Mouse (Mus musculus): ENCODE results near the gene Nup210. TPM values are rescaled to one million over a fixed set of nuclear protein-coding genes. Genes with fewer than 3 reads are reported as not detected.

Gene Nup210
- polyA plus RNA-seq, 1 experiment from 2014 or later = 2.8 TPM

DNA sequence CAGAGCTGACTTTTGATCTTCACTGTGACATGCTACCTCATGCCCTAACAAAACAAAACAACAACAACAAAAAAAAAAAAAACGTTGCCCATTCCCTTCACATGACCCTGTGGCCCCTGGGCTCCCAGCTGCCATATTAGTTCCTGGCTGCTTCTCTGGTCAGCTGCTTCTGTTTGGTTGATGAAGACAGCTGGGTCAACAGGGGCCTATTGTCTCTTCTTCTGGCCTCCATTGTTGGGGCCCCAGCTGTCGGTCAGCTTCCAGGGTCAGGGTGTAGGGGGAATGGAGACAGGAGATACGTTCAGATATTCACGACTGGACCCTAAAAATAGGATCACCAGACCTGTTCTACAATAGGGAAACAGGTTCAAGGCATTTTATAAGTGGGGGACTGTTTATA lies 39.4 kb upstream of the Nup210 start:
- peak overlapping the region; percentile 92 for H3K4me2 ChIP-seq (replicated peaks; ENCODE audit: low read depth)
- H3K4me3 ChIP-seq (ENCODE audit: low read depth, low read length) = peak overlapping the region; percentile 65

DNA sequence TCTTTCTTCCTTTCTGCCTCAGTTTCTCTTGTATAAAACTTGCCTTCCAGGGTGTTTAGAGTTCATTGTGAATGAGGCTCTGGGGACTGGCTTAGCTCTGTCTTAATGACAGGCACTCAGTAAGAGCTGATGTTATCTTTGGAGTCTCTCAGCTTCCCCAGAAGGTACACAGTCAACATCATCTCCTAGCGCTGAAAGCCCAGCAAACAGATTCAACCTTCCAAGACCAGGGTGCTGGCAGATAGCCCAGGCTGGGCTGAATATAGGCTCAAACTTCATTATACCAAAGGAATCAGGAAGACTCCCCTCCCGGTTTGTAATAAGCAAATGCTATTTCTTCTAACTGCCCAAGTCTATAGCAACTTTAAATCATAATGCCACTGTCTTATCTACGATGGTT lies 38.7 kb upstream of the Nup210 start:
- H3K9me3 ChIP-seq (ENCODE audit: control insufficient read depth) = no peaks in the 10 kb centered on the region
- H3K9ac ChIP-seq (ENCODE audit: low read depth, low read length) = no peak overlapping the region
- no peak overlapping the region for H3K4me2 ChIP-seq (replicated peaks; ENCODE audit: low read depth)
- no peak for ATAC-seq
- 33% methylated on average over 3 of the region's 3 CpGs for WGBS
- no peak overlapping the region for H3K4me3 ChIP-seq (ENCODE audit: low read depth, low read length)
- H3K27me3 ChIP-seq (replicated peaks; ENCODE audit: control insufficient read depth, insufficient read depth, low read length) = 0 out of 2 replicates have a peak, but pooled peaks cover 4% of the 10 kb centered on the region
- peaks cover 13% of the 10 kb centered on the region; the same call in 1 of the 2 replicates for H3K4me1 ChIP-seq (replicated peaks; ENCODE audit: control insufficient read depth, insufficient read depth, low read length)
- H3K27ac ChIP-seq (ENCODE audit: low read depth, low read length) = no peak overlapping the region
- no peaks in the 10 kb centered on the region; the same call in 1 of the 2 replicates for H3K36me3 ChIP-seq (ENCODE audit: control insufficient read depth, insufficient read depth)
- no peak for TF ChIP-seq CTCF (IDR thresholded peaks at IDR 0.05; ENCODE audit: low read depth)

More for the DNA sequence above, 39.4 kb upstream of the Nup210 start:
- TF ChIP-seq CTCF (IDR thresholded peaks at IDR 0.05; ENCODE audit: low read depth) = no peak
- no peaks in the 10 kb centered on the region; the same call in 1 of the 2 replicates for H3K36me3 ChIP-seq (ENCODE audit: control insufficient read depth, insufficient read depth)
- no peaks in the 10 kb centered on the region for H3K9me3 ChIP-seq (ENCODE audit: control insufficient read depth)
- no peak overlapping the region for H3K27ac ChIP-seq (ENCODE audit: low read depth, low read length)
- H3K9ac ChIP-seq (ENCODE audit: low read depth, low read length) = no peak overlapping the region
- peaks cover 13% of the 10 kb centered on the region; the same call in 1 of the 2 replicates for H3K4me1 ChIP-seq (replicated peaks; ENCODE audit: control insufficient read depth, insufficient read depth, low read length)
- no peak for ATAC-seq
- WGBS = 19% methylated on average over 4 of the region's 4 CpGs
- 0 out of 2 replicates have a peak, but pooled peaks cover 4% of the 10 kb centered on the region for H3K27me3 ChIP-seq (replicated peaks; ENCODE audit: control insufficient read depth, insufficient read depth, low read length)

- Histone ChIP-seq H3K9ac (ENCODE audit: low read depth, low read length) (no peak overlapping the region), H3K4me2 (replicated peaks; ENCODE audit: low read depth) (no peak overlapping the region), H3K36me3 (ENCODE audit: control insufficient read depth, insufficient read depth) (no peaks in the 10 kb centered on the region; the same call in 1 of the 2 replicates), H3K9me3 (ENCODE audit: control insufficient read depth) (no peaks in the 10 kb centered on the region), H3K27ac (ENCODE audit: low read depth, low read length) (no peak overlapping the region), H3K4me1 (replicated peaks; ENCODE audit: control insufficient read depth, insufficient read depth, low read length) (peaks cover 13% of the 10 kb centered on the region; the same call in 1 of the 2 replicates), H3K27me3 (replicated peaks; ENCODE audit: control insufficient read depth, insufficient read depth, low read length) (0 out of 2 replicates have a peak, but pooled peaks cover 4% of the 10 kb centered on the region), H3K4me3 (ENCODE audit: low read depth, low read length) (no peak overlapping the region)
- ATAC-seq = no peak
- WGBS = 42% methylated on average over 4 of the region's 4 CpGs
- no peak for TF ChIP-seq CTCF (IDR thresholded peaks at IDR 0.05; ENCODE audit: low read depth)
These were observed 38.1 kb upstream of the Nup210 start for GRCm38 (mm10) chr6:91154685-91155084.

- 0 out of 2 replicates have a peak overlapping the region, but pooled peaks have one; percentile 9 for H3K4me2 ChIP-seq (replicated peaks; ENCODE audit: low read depth)
These were observed 37.0 kb upstream of the Nup210 start for GRCm38 (mm10) chr6:91153549-91154064.

DNA sequence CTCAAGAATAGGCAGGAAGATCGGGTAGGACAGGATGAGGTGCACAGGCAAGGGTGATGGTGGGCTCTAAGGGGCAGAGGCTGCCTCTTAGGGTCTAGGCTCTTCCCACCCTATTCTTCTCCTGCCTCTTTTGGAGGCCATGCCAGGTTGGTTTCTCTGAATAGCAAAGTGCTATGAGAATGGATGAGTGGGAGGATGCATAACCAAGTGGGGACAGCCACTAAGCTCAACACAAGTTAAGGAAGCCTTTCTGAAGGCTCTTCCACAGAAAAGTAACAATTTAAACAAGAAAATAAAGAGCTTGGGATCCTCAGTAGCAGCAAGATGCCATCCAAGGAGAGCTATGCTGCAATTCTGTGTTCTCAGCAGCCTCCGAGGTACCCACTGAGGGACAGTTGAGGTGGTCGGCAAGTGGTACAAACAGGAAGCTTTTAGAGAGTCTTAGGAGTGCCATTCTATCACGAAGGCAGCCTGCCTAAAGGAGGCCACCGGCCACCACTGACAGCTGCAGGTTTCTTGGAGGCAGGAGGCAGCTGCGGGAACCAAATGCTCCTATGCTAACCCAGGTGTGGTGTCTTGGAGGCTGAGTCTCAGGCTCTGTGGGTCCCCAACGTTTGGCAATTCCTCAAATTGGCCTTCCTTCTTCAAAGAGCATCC lies 36.4 kb upstream of the Nup210 start:
- H3K4me1 ChIP-seq (replicated peaks; ENCODE audit: control insufficient read depth, insufficient read depth, low read length) = peaks cover 13% of the 10 kb centered on the region; the same call in 1 of the 2 replicates
- no peak for ATAC-seq
- no peak overlapping the region for H3K4me2 ChIP-seq (replicated peaks; ENCODE audit: low read depth)
- no peak overlapping the region for H3K9ac ChIP-seq (ENCODE audit: low read depth, low read length)
- WGBS = 35% methylated on average over 7 of the region's 7 CpGs
- 0 out of 2 replicates have a peak, but pooled peaks cover 4% of the 10 kb centered on the region for H3K27me3 ChIP-seq (replicated peaks; ENCODE audit: control insufficient read depth, insufficient read depth, low read length)
- no peaks in the 10 kb centered on the region; the same call in 1 of the 2 replicates for H3K36me3 ChIP-seq (ENCODE audit: control insufficient read depth, insufficient read depth)
- no peak overlapping the region for H3K27ac ChIP-seq (ENCODE audit: low read depth, low read length)
- H3K4me3 ChIP-seq (ENCODE audit: low read depth, low read length) = no peak overlapping the region
- TF ChIP-seq CTCF (IDR thresholded peaks at IDR 0.05; ENCODE audit: low read depth) = no peak
- H3K9me3 ChIP-seq (ENCODE audit: control insufficient read depth) = no peaks in the 10 kb centered on the region

More at GRCm38 (mm10) chr6:91153549-91154064, 37.0 kb upstream of the Nup210 start:
- WGBS = 3% methylated on average over 10 of the region's 10 CpGs
- 0 out of 2 replicates have a peak, but pooled peaks cover 4% of the 10 kb centered on the region for H3K27me3 ChIP-seq (replicated peaks; ENCODE audit: control insufficient read depth, insufficient read depth, low read length)
- no peak overlapping the region for H3K4me3 ChIP-seq (ENCODE audit: low read depth, low read length)
- H3K9me3 ChIP-seq (ENCODE audit: control insufficient read depth) = no peaks in the 10 kb centered on the region
- ATAC-seq = no peak
- H3K27ac ChIP-seq (ENCODE audit: low read depth, low read length) = no peak overlapping the region
- peaks cover 13% of the 10 kb centered on the region; the same call in 1 of the 2 replicates for H3K4me1 ChIP-seq (replicated peaks; ENCODE audit: control insufficient read depth, insufficient read depth, low read length)
- H3K36me3 ChIP-seq (ENCODE audit: control insufficient read depth, insufficient read depth) = no peaks in the 10 kb centered on the region; the same call in 1 of the 2 replicates
- H3K9ac ChIP-seq (ENCODE audit: low read depth, low read length) = no peak overlapping the region
- no peak for TF ChIP-seq CTCF (IDR thresholded peaks at IDR 0.05; ENCODE audit: low read depth)

GRCm38 (mm10) chr6:91147152-91147770 lies 30.6 kb upstream of the Nup210 start:
- H3K27me3 ChIP-seq (replicated peaks; ENCODE audit: control insufficient read depth, insufficient read depth, low read length) = no peaks in the 10 kb centered on the region
- WGBS = 73% methylated on average over 2 of the region's 2 CpGs
- no peak overlapping the region for H3K27ac ChIP-seq (ENCODE audit: low read depth, low read length)
- no peak for ATAC-seq
- no peak overlapping the region for H3K4me2 ChIP-seq (replicated peaks; ENCODE audit: low read depth)
- no peaks in the 10 kb centered on the region for H3K9me3 ChIP-seq (ENCODE audit: control insufficient read depth)
- H3K9ac ChIP-seq (ENCODE audit: low read depth, low read length) = no peak overlapping the region
- no peak for TF ChIP-seq CTCF (IDR thresholded peaks at IDR 0.05; ENCODE audit: low read depth)
- H3K36me3 ChIP-seq (ENCODE audit: control insufficient read depth, insufficient read depth) = no peaks in the 10 kb centered on the region; the same call in 1 of the 2 replicates
- H3K4me1 ChIP-seq (replicated peaks; ENCODE audit: control insufficient read depth, insufficient read depth, low read length) = no peaks in the 10 kb centered on the region
- no peak overlapping the region for H3K4me3 ChIP-seq (ENCODE audit: low read depth, low read length)

Data from intestine, postnatal 0 days (tissue).